Mouse (Mus musculus): ENCODE data around the gene Uspl1. TPM values are rescaled to one million over a fixed set of nuclear protein-coding genes. Genes with fewer than 3 reads are reported as not detected.

Gene Uspl1
- polyA plus RNA-seq, 1 experiment from 2014 or later = 31.1 TPM

DNA sequence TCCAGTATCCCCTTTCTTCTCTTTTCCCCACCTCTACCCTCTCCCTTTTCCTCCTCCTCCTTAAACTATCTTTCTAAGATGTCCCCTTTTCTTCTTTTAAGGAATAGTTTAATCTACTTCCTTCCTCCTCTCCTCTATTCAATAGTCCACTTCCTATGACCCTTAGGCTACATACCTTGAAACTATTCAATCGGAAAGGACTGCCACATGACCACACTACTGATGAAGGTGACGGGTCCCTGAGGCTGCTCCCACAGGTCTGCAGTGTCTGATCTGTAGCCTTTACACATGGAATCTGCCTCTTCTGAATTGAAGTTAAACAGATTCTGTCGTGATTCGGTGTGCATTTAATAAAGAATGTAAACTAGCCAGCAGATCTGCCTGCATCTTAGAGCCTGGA is 28.7 kb downstream of the Uspl1 start:
- peaks cover 10% of the 10 kb centered on the region for H3K36me3 ChIP-seq (ENCODE audit: control insufficient read depth, insufficient read depth, low read length)

DNA sequence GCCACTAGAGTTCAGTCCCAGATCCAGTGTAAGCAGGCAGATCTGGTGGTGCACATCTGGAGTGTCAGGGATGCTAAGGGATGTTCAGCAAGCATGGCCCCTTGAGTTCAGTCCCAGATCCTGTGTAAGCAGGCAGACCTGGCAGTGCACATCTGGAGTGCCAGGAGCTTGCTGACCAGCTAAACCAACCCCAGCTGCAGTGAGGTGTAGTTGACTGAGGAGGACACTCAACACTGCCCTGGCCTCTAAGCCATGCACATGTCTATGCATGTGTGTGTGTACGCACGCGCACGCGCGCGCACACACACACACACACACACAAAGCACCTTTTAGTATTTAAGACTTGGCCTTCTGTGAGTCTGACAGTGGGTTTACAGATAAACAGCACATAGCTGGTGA is 31.4 kb downstream of the Uspl1 start:
- H3K9me3 ChIP-seq (ENCODE audit: control insufficient read depth, low read length) = no peaks in the 10 kb centered on the region
- no peak for ATAC-seq
- H3K4me3 ChIP-seq (ENCODE audit: low read length) = no peak overlapping the region
- no peak overlapping the region for H3K9ac ChIP-seq (ENCODE audit: low read depth, low read length)
- H3K27ac ChIP-seq (ENCODE audit: low read length) = no peak overlapping the region
- no peaks in the 10 kb centered on the region for H3K4me1 ChIP-seq (ENCODE audit: control insufficient read depth, insufficient read depth, low read length)
- H3K27me3 ChIP-seq (replicated peaks; ENCODE audit: control insufficient read depth, insufficient read depth, low read length) = no peaks in the 10 kb centered on the region
- H3K4me2 ChIP-seq (ENCODE audit: low read depth, low read length) = no peak overlapping the region
- peaks cover 7% of the 10 kb centered on the region for H3K36me3 ChIP-seq (ENCODE audit: control insufficient read depth, insufficient read depth, low read length)
- 99% methylated on average over 7 of the region's 7 CpGs for WGBS

More for the DNA sequence above, 28.7 kb downstream of the Uspl1 start:
- H3K9me3 ChIP-seq (ENCODE audit: control insufficient read depth, low read length) = no peaks in the 10 kb centered on the region
- no peak overlapping the region for H3K4me2 ChIP-seq (ENCODE audit: low read depth, low read length)
- no peak overlapping the region for H3K9ac ChIP-seq (ENCODE audit: low read depth, low read length)
- 75% methylated on average over 4 of the region's 4 CpGs for WGBS
- no peak overlapping the region for H3K27ac ChIP-seq (ENCODE audit: low read length)
- no peaks in the 10 kb centered on the region for H3K27me3 ChIP-seq (replicated peaks; ENCODE audit: control insufficient read depth, insufficient read depth, low read length)
- no peak for ATAC-seq
- no peak overlapping the region for H3K4me3 ChIP-seq (ENCODE audit: low read length)
- no peaks in the 10 kb centered on the region for H3K4me1 ChIP-seq (ENCODE audit: control insufficient read depth, insufficient read depth, low read length)

DNA sequence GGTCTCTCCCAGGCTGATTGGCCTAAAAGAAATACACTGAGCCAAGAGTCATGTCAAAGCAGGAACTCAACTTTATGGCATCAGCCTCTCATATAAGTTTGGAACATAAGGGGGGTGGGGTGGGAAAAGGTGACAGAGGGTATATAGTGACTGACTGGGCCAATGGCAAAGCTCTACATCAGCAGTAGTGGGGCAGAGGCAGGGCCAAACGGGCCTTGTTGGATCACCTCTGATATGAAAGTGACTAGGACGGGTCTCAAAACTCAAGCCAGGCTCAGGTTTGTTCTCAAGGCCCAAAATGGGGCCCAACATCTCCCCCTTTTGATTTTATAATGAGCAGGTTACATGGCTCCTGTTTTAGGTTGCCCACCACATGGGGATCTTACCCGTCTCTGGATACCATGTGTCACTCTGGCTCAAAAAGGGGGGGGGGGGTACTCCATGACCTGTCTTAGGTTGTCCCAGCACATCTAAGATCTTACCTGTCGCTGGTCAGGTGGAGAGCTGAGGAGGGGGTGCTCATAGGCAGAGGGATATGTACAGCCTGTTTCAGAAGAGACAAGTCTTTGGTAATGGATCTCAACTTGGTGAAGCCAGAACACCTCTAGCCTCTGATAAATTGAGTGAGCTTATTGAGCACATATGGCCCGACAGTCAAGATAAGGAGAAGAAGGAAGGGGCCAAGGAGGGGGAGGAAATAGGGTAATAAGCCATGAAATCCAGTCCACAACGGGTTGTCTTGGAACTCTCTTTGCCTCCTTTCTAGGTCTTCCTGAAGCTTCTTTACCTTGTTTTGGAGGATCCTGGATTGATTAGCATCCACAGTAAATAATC is 33.6 kb downstream of the Uspl1 start:
- Histone ChIP-seq H3K27me3 (replicated peaks; ENCODE audit: control insufficient read depth, insufficient read depth, low read length) (no peaks in the 10 kb centered on the region), H3K36me3 (ENCODE audit: control insufficient read depth, insufficient read depth, low read length) (peaks cover 7% of the 10 kb centered on the region), H3K4me1 (ENCODE audit: control insufficient read depth, insufficient read depth, low read length) (no peaks in the 10 kb centered on the region), H3K27ac (ENCODE audit: low read length) (no peak overlapping the region), H3K9ac (ENCODE audit: low read depth, low read length) (no peak overlapping the region), H3K4me2 (ENCODE audit: low read depth, low read length) (no peak overlapping the region), H3K4me3 (ENCODE audit: low read length) (no peak overlapping the region), H3K9me3 (ENCODE audit: control insufficient read depth, low read length) (no peaks in the 10 kb centered on the region)
- WGBS = 66% methylated on average over 6 of the region's 6 CpGs
- peak; percentile 40; the same call in 1 of the 2 replicates for ATAC-seq

DNA sequence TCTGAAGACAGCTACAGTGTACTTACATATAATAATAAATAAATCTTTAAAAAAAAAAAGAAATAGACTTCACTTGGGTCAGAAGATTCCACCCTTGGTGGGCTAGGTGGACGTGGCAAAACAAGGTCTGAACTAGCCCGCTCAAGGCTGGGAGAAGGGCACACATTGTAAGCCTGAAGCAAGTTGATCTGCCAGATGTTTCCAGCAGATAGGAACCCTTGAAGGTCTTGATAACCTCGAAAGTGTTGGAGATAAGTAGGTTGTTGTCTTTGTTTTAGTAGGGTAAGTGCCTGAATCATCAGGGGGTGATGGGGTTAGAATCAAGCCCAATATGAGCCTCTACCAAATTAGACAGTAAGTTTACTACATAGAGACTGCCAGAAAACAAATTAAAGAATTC is 35.3 kb downstream of the Uspl1 start:
- Histone ChIP-seq H3K36me3 (ENCODE audit: control insufficient read depth, insufficient read depth, low read length) (peaks cover 7% of the 10 kb centered on the region), H3K9me3 (ENCODE audit: control insufficient read depth, low read length) (no peaks in the 10 kb centered on the region), H3K4me1 (ENCODE audit: control insufficient read depth, insufficient read depth, low read length) (peaks cover 3% of the 10 kb centered on the region; the same call in 1 of the 2 replicates), H3K9ac (ENCODE audit: low read depth, low read length) (no peak overlapping the region), H3K27ac (ENCODE audit: low read length) (no peak overlapping the region), H3K27me3 (replicated peaks; ENCODE audit: control insufficient read depth, insufficient read depth, low read length) (no peaks in the 10 kb centered on the region), H3K4me3 (ENCODE audit: low read length) (no peak overlapping the region), H3K4me2 (ENCODE audit: low read depth, low read length) (no peak overlapping the region)
- 80% methylated on average over 3 of the region's 3 CpGs for WGBS
- no peak for ATAC-seq

DNA sequence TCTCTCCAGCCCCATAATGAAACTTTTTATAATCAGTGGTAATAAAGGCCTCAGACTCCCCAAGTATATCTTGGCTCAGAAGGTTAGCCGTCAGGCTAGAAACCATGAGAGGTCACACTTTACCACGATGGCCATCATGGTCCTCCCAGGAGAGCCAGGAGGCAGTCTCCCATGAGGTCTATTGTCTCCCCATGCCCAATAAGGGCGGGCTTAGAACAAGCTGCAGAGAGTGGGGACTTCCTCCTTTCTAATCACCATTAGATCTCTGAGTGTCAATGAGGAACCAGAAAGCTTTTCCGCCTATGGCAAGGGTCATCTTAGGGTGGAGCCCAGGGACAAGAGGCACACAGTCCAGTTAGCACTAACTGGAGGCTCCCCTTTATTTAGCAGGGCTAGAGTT is 37.2 kb downstream of the Uspl1 start:
- WGBS = 85% methylated on average over 4 of the region's 4 CpGs
- Histone ChIP-seq H3K4me2 (ENCODE audit: low read depth, low read length) (no peak overlapping the region), H3K27me3 (replicated peaks; ENCODE audit: control insufficient read depth, insufficient read depth, low read length) (no peaks in the 10 kb centered on the region), H3K9ac (ENCODE audit: low read depth, low read length) (no peak overlapping the region), H3K27ac (ENCODE audit: low read length) (no peak overlapping the region), H3K36me3 (ENCODE audit: control insufficient read depth, insufficient read depth, low read length) (no peaks in the 10 kb centered on the region), H3K4me1 (ENCODE audit: control insufficient read depth, insufficient read depth, low read length) (peaks cover 3% of the 10 kb centered on the region; the same call in 1 of the 2 replicates), H3K4me3 (ENCODE audit: low read length) (no peak overlapping the region), H3K9me3 (ENCODE audit: control insufficient read depth, low read length) (no peaks in the 10 kb centered on the region)
- ATAC-seq = no peak

DNA sequence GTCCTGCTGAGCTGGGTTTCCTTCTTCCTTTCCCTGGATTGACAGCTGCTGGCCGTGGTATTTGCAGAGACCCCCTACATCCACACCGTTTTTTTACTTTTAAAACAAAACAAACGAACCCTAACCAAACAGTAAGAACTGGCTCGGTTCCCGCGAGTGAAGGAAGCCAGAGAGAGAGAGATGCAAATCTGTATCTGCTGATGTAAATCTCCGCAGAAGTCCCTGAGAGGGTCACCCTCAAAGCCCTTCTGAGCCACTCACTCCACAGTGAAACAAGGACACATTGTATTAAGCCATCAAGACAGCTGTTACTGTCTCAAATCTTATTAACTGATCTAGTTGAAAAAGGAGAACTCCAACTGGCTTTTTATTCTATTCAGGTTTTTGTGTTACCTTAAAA is 40.5 kb downstream of the Uspl1 start:
- Histone ChIP-seq H3K36me3 (ENCODE audit: control insufficient read depth, insufficient read depth, low read length) (no peaks in the 10 kb centered on the region), H3K4me1 (ENCODE audit: control insufficient read depth, insufficient read depth, low read length) (peaks cover 4% of the 10 kb centered on the region), H3K27ac (ENCODE audit: low read length) (no peak overlapping the region), H3K9ac (ENCODE audit: low read depth, low read length) (no peak overlapping the region), H3K9me3 (ENCODE audit: control insufficient read depth, low read length) (no peaks in the 10 kb centered on the region), H3K27me3 (replicated peaks; ENCODE audit: control insufficient read depth, insufficient read depth, low read length) (no peaks in the 10 kb centered on the region), H3K4me3 (ENCODE audit: low read length) (no peak overlapping the region), H3K4me2 (ENCODE audit: low read depth, low read length) (no peak overlapping the region)
- ATAC-seq = no peak
- WGBS = 17% methylated on average over 7 of the region's 7 CpGs

DNA sequence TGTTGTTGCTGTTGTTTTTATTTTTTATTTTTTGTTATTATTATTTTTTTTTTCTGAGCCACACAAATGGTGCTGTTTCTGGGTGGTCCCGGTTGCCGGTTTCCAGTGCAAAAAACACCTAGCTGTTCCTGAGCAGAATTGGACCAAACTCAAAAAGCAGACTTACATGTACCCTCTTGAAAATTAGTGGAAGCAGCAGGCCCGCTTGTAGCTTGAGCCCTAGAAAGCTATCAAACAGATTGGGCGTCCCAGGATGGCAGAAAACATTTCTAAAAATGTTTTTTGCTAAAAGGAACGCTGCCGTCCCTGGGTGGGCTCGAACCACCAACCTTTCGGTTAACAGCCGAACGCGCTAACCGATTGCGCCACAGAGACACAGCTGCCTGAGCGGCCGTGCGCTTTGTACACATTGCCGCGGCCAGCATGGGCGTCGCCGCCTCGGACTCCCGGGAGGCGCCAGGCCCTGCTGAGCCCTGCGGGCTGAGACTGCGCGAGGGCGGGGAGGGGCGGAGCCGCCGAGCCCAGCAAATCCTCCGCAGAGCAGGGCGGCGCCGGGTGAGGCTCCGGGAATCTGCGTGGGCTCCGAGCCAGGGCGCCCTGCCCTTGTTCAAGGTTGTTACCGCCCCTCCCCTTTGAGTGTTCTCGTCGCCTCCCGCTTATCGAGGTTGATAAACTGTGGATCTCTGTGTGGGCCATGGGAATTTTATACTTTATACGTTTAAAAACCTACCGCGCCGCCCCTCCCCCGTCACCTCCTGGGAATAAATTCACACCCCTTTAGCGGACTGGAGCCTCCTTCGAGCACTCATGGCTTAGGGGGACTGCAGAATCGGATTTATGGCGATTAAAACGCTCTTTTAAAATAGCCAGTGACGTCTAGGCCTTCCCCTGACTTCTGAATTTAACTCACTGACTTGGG is 44.8 kb downstream of the Uspl1 start:
- H3K36me3 ChIP-seq (ENCODE audit: control insufficient read depth, insufficient read depth, low read length) = no peaks in the 10 kb centered on the region
- peak; percentile 100 for ATAC-seq
- peak overlapping the region; percentile 69 for H3K9ac ChIP-seq (ENCODE audit: low read depth, low read length)
- H3K4me3 ChIP-seq (ENCODE audit: low read length) = peak overlapping the region; percentile 52
- H3K9me3 ChIP-seq (ENCODE audit: control insufficient read depth, low read length) = 0 out of 2 replicates have a peak, but pooled peaks cover 2% of the 10 kb centered on the region
- WGBS = 2% methylated on average over 55 of the region's 55 CpGs
- no peaks in the 10 kb centered on the region for H3K27me3 ChIP-seq (replicated peaks; ENCODE audit: control insufficient read depth, insufficient read depth, low read length)
- H3K4me2 ChIP-seq (ENCODE audit: low read depth, low read length) = peak overlapping the region; percentile 49
- peaks cover 7% of the 10 kb centered on the region for H3K4me1 ChIP-seq (ENCODE audit: control insufficient read depth, insufficient read depth, low read length)
- H3K27ac ChIP-seq (ENCODE audit: low read length) = peak overlapping the region; percentile 83

DNA sequence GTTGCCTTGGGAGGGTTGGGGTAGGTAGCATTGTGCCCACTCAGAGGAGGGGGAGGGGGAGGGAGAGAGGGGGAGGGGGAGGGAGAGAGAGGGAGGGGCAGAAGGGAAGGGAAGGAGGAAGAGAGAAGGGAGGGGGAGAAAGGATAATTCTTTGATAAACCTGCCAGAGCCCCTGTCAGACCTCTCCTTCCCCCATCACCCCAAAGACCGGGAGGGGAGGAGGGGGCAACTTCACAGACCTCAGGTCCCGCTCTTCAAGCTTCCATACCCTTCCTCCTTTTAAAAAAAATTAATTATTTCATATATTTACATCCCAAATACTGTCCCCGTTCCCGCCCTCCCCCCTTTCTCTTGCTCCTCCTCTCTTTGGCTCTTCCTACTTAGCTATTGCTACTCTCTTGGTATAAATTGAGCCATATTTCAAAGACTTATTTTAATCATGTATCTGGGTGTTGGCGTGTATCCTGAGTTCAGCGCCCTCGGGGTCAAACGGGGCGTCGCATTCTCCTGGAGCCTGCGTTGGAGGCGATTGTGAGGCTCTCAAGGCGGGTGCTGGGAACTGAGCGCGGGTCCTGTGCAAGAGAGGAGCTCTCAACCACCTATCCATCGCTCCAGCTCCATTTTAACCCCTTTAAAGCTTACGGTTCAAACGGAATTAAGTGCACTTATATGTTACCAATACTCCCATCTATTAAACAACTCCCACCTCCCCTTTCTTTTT is 45.6 kb downstream of the Uspl1 start:
- H3K9ac ChIP-seq (ENCODE audit: low read depth, low read length) = peak overlapping the region; percentile 69
- H3K27me3 ChIP-seq (replicated peaks; ENCODE audit: control insufficient read depth, insufficient read depth, low read length) = no peaks in the 10 kb centered on the region
- ATAC-seq = peak; percentile 4; the same call in 1 of the 2 replicates
- no peaks in the 10 kb centered on the region for H3K36me3 ChIP-seq (ENCODE audit: control insufficient read depth, insufficient read depth, low read length)
- H3K4me3 ChIP-seq (ENCODE audit: low read length) = peak overlapping the region; percentile 52
- H3K27ac ChIP-seq (ENCODE audit: low read length) = peak overlapping the region; percentile 83
- 0 out of 2 replicates have a peak, but pooled peaks cover 2% of the 10 kb centered on the region for H3K9me3 ChIP-seq (ENCODE audit: control insufficient read depth, low read length)
- peak overlapping the region; percentile 49 for H3K4me2 ChIP-seq (ENCODE audit: low read depth, low read length)
- peaks cover 4% of the 10 kb centered on the region; the same call in 1 of the 2 replicates for H3K4me1 ChIP-seq (ENCODE audit: control insufficient read depth, insufficient read depth, low read length)
- whole genome bisulfite sequencing = 74% methylated on average over 18 of the region's 18 CpGs

DNA sequence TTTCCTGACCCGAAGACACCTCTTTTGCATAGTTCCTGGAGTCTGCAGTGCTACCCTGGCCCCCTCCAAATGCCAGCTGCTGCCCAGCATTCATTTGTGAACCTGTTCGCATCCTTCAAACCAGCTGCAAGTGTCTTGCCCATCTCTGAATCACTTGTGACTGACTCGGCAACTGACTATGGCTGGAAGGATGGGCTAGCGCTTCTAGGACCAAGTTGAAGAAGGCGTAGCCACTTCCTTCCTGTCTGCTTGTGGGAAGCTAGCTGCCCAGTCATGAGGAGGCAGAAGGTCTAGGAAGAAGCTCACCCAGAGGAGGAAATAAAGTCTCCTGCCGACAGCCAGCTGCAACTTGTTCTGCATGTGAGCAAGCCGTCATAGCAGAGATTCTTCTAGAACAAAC is 50.9 kb downstream of the Uspl1 start:
- Histone ChIP-seq H3K36me3 (ENCODE audit: control insufficient read depth, insufficient read depth, low read length) (no peaks in the 10 kb centered on the region), H3K4me1 (ENCODE audit: control insufficient read depth, insufficient read depth, low read length) (no peaks in the 10 kb centered on the region; the same call in 1 of the 2 replicates), H3K4me2 (ENCODE audit: low read depth, low read length) (no peak overlapping the region), H3K9ac (ENCODE audit: low read depth, low read length) (no peak overlapping the region), H3K4me3 (ENCODE audit: low read length) (no peak overlapping the region), H3K27me3 (replicated peaks; ENCODE audit: control insufficient read depth, insufficient read depth, low read length) (no peaks in the 10 kb centered on the region), H3K27ac (ENCODE audit: low read length) (no peak overlapping the region), H3K9me3 (ENCODE audit: control insufficient read depth, low read length) (0 out of 2 replicates have a peak, but pooled peaks cover 2% of the 10 kb centered on the region)
- ATAC-seq = no peak
- WGBS = 76% methylated on average over 7 of the region's 7 CpGs

Data from intestine, embryonic 16.5 days (tissue).